Mouse (Mus musculus): Measurements from ENCODE around the gene 4930583I09Rik.

The 4930583I09Rik gene

GRCm38 (mm10) chr17:64792623-64793022, 43.2 kb downstream of the 4930583I09Rik start:
- no peak for DNase-seq

GRCm38 (mm10) chr17:64792076-64792475, 43.8 kb downstream of the 4930583I09Rik start:
- DNase-seq = no peak

- no peak for DNase-seq
These were observed 46.7 kb downstream of the 4930583I09Rik start for GRCm38 (mm10) chr17:64789175-64789574.

- DNase-seq = no peak
These were observed 47.6 kb downstream of the 4930583I09Rik start for GRCm38 (mm10) chr17:64788301-64788700.

- no peak for DNase-seq
These were observed 49.9 kb downstream of the 4930583I09Rik start for GRCm38 (mm10) chr17:64785961-64786360.

All from right cerebral cortex, postnatal 14 days (tissue).